Mouse (Mus musculus) heart, adult 10 weeks (tissue): ENCODE measurements around the gene Usp21. TPM values are rescaled to one million over a fixed set of nuclear protein-coding genes. Genes with fewer than 3 reads are reported as not detected.

Source experiments
- polyA plus RNA-seq: library from polyadenylated mRNA; stranded (reverse); fragments of 350-450 nt; fragmentation: Illumina TruSeq; extraction: RNeasy Lipid Tissue Mini Kit (QIAGEN cat#74804); gene quantifications from one replicate; pipeline ENCODE4 v1.2.3, GENCODE M21; 2014; ENCODE audit warnings: low read depth, low replicate concordance

Usp21 gene
- 27.0 TPM for polyA plus RNA-seq

DNA sequence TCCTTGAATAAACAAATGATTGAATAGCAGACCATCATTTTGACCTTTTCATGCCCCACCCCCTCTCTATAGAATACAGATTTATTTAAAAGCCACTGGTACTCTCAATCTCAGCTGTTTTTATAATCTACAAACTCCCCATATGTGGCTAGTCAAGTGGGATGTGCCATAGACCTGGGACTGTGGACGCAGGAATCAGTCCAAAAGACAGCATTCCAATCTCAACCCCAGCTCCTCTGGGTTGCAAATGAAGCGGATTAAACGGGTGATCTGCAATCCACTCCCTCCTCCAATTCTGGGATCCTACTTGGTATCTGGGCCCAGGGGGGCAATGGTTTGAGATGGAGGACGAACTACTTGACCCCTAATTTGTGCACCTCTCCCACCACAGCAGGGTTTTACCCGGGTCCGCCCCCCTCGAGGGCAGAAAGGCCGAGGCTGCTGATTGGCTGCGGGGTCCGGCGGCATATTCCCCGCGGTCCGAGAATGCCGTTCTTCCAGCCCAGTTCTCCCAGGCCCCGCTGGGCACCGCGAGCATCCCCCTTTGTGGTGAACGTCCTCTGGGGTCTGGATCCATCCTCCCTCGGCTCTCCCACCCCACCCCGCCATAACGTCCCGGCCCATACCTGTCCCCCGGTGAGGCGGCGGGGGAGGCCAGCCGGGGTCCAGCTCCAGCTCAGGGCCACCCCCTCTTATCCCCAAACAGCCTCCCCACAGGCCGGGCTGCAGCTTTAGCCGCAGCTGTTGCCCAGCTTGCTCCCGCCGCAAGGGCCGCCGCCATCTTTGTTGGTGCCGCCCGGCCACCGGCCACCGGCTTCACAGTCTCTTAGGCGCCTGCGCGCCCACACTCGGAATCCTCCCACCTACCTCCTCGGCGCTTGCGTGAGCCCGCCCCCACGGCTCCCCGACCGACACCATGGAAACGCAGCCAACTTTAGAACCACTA is at the start of gene Usp21:
TSS of gene Usp21 (minus strand) at position 856 of the 946 bp plus-strand sequence.

DNA sequence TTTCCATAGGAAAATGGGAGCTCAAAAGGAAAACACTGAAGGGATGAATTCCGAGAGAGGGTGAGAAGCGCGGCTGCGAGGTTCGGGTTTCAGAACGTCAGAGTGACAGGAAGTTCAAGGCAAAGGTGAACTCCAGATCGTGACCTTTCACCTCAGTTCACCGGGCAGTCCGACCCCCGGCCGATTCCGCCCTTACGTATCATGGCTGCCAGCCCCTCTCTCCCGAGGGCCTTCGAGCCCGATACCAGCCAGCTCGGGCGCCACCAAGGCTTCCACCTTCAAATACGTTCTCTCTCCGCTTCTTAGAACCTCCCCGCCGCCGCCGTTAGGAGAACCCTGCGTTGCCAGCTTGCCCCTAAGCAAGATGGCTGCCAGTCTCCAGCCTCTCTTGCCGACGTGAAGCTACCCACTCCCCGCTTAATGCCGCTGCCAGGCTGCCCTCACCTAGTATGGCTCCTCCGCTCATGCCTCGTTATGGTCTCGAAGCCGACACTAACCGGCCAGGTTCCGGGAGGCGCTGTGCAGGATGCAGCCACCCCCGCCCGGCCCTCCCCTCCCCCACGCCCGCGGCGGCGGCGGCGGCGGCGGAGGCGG is 41.1 kb upstream of the Usp21 start, which contains the start of gene Dedd:
TSS of gene Dedd (plus strand) at position 307 of the 594 bp plus-strand sequence.

DNA sequence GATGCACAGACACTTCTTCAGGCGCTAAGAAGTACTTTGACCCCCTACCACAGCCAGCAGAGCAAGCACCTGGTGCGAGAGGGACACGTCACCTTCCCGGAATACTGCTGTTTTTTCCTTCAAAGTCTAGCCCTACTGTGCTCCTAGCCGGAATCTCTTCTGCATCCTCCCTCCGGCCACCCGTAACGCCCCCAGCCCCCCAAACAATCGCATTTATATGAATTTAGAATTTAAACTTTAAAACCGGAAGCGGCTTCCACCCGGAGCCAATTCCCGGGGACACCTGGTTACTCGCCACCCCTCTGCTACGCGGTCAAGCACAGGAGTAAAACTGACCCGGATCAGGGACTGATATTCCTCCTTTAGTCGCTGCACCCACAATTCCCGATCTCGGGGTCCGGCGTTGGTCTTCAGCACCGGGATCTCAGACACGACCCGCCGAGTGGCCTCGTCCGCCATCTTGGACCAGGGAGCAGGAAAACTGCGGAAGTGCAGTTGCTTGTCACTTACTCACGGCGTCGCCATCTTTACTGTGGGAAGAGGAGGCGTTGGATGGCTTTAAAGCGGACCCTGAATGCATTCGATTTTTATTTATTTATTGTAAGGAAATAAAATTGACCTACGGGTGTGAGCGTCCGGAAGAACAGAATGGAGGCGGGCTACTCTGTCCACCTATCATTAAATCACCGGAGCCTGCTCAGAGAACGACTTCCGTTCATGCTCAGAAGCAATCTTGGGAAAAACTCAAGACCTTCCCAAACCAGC is 6.7 kb upstream of the Usp21 start, which contains the start of gene Ufc1:
TSS of gene Ufc1 (minus strand) at position 727 of the 765 bp plus-strand sequence.

DNA sequence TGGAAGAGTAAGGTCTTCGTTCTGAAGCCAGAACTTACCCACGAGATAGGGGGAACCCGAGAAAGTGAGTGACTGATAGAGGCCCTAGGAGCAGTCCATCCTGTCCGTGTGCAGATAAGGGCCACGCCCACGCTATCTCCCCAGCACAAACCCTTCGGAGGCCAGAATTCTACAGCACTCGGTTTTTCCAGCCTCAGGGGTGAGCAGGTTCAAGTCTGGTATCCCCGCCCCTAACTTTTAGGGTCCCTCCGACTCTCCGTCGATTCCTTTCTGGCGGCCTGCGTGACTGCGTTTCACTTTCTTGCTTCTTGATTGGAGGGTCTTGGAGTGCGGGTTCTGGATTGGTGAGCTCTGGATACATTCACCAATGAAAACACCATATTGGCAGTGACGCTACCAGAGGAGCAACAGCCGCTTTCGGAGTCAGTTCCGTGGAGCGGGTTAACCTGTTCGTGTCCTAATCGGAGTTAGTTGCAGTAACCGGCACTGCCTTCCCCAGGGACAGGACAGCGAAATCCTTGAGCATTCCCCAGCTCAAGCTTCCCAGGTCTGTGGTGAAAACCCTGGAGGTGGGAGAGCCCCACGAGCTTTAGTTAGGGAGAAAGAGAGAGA is 6.8 kb downstream of the Usp21 start, which contains the start of gene Ppox:
TSS of gene Ppox (minus strand) at position 271 of the 612 bp plus-strand sequence.

DNA sequence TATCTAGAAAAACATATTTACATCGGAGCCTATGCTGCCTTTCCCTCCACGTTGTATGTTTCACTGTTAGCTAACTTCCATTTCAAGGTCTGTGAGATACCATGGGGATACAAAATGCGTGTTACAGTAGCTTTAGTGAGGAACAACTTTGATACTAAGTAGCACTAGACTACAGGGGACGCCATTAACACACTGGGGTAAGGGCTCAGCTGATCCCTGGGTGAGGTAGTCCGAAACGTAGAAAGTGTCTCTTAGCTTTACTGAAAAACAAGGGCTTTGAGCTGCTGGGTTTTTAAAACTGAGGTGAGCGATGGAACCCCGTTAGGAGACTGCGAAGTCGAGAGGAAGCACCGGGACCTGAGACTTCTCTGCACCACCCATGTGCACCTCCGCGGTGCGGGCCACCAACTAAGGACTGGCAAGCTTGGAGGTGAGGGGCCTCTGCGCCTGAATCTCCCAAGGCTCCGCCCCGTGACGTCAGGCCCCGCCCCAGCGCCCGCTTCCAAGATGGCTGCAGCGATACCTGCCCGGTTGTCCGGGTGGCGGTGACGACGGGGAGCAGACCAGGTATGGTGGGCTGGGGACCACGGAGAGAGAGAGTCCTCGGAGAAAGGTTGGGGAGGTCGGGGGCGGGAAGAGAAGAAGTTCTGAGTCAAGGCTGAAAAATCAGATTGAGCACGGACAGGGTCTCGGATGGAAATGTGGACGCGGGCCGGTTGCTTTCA is 17.8 kb downstream of the Usp21 start, which contains the start of gene B4galt3:
TSS of gene B4galt3 (plus strand) at position 481 of the 725 bp plus-strand sequence.

DNA sequence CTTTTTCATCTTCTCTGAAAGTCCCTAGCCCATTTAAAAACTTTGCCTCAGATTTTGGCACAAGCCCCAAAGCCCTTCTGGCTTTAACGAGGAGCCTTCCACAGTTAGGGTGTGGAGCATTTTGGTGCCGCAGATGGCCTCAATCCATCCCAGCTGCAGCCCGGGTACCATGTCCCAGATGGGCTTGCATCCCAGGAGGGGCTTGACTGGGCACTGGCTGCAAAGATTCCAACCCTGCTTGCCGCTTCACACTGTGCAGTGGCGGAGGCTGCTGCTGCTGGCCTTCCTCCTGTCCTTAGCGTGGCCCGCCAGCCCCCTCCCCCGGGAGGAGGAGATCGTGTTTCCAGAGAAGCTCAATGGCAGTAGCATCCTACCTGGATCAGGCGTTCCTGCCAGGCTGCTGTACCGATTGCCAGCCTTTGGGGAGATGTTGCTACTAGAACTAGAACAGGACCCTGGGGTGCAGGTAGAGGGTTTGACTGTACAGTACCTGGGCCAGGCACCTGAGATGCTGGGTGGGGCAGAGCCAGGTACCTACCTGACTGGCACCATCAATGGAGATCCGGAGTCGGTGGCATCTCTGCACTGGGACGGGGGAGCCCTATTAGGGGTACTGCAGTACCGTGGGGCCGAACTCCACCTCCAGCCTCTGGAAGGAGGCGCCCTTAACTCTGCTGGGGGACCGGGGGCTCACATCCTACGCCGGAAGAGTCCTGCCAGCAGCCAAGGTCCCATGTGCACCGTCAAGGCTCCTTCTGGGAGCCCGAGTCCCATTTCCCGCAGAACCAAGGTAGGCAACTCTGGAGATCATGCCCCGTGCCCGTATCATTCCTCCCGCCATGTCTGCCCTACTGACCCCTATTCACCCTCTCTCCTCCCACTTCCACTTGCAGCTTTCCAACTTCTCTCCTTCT is 36.9 kb downstream of the Usp21 start, which contains the start of gene Ndufs2:
TSS of gene Ndufs2 (minus strand) at position 709 of the 914 bp plus-strand sequence.

DNA sequence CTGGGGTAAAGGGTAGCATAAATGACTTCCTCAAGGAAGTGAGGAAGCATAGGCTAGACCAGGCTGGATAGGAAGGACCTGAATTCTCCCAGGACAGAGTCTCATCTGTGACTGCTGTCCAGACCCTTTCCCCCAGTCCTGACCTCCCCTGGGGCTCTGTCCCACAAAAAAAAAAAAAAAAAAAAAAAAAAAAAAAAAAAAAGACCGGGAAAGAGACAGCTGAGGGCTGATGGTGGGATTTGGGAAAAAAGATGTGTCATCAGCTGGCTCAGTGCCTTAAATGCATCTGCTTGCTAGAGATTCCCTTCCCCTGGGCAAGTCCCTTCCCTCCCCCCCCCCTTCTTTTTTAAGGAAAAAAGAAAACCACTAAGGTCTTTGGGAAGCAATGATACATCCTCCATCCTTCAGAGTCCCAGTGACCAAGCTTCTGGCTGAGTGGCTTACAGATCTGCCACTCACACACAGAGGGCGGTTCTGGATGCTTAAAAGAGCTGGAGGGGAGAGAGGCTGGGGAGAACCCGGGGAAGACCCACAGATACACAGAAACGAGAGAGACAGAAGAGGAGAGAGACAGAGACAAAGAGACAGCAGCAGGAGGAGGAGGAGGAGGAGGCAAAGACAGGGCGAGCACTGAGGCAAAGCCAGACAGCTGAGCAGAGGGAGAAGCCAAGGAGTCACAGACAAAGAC is 37.7 kb downstream of the Usp21 start, which contains the start of gene Adamts4:
TSS of gene Adamts4 (plus strand) at position 509 of the 688 bp plus-strand sequence.

DNA sequence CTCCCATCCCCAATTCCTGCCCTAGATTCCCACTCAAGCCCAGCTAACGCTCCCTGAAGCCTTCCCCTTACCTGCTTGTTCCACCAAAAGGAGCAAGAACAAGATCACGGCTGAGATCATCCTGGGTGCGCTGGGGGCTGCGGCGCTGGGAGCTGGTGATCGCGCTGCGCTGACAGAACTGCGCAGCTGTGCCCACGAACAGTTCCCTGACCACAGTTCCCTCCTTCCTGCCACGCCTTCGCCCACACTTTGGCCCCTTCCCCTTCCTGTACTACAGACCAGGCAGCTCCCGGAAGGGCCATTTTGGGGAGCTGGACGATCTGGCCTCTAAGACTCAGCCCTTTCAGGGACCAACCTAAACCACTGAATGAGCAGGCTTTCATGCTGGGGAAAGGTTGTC is 53.7 kb downstream of the Usp21 start, which contains the start of gene Fcer1g:
TSS of gene Fcer1g (minus strand) at position 240 of the 400 bp plus-strand sequence.

Other genes starting within 250 kb of the Usp21 start
- 18.7 TPM for gene Fcgr3, start 223.1 kb downstream of the Usp21 start, polyA plus RNA-seq
- gene Cfap126, start 174.1 kb downstream of the Usp21 start, polyA plus RNA-seq: 1.6 TPM
- gene Sdhc, start 137.4 kb downstream of the Usp21 start, polyA plus RNA-seq: 513 TPM
- gene Mpz, start 137.3 kb downstream of the Usp21 start, polyA plus RNA-seq: 1.1 TPM
- 383 TPM for gene Pcp4l1, start 91.7 kb downstream of the Usp21 start, polyA plus RNA-seq
- 0.16 TPM for gene Nr1i3, start 74.0 kb downstream of the Usp21 start, polyA plus RNA-seq
- gene Tomm40l, start 65.5 kb downstream of the Usp21 start, polyA plus RNA-seq: 90.3 TPM
- gene Apoa2, start 62.9 kb downstream of the Usp21 start, polyA plus RNA-seq: 18.8 TPM
- gene Fcer1g, start 53.6 kb downstream of the Usp21 start, polyA plus RNA-seq: 22.5 TPM
- gene Adamts4, start 37.6 kb downstream of the Usp21 start, polyA plus RNA-seq: 0.86 TPM
- 1,308 TPM for gene Ndufs2, start 36.6 kb downstream of the Usp21 start, polyA plus RNA-seq
- 19.0 TPM for gene B4galt3, start 17.7 kb downstream of the Usp21 start, polyA plus RNA-seq
- 28.1 TPM for gene Ppox, start 6.8 kb downstream of the Usp21 start, polyA plus RNA-seq
- 94.8 TPM for gene Ufc1, start 7.0 kb upstream of the Usp21 start, polyA plus RNA-seq
- 29.9 TPM for gene Dedd, start 41.2 kb upstream of the Usp21 start, polyA plus RNA-seq
- 45.2 TPM for gene Nit1, start 57.7 kb upstream of the Usp21 start, polyA plus RNA-seq
- 90.2 TPM for gene Pfdn2, start 57.7 kb upstream of the Usp21 start, polyA plus RNA-seq
- not detected for gene Klhdc9, start 72.8 kb upstream of the Usp21 start, polyA plus RNA-seq
- 0.47 TPM for gene Nectin4, start 82.1 kb upstream of the Usp21 start, polyA plus RNA-seq
- gene Arhgap30, start 101.0 kb upstream of the Usp21 start, polyA plus RNA-seq: 3.0 TPM
- gene Usf1, start 123.3 kb upstream of the Usp21 start, polyA plus RNA-seq: 34.5 TPM
- gene Tstd1, start 130.9 kb upstream of the Usp21 start, polyA plus RNA-seq: 3.4 TPM
- gene F11r, start 149.5 kb upstream of the Usp21 start, polyA plus RNA-seq: 41.0 TPM
- gene Alyref2, start 215.5 kb upstream of the Usp21 start, polyA plus RNA-seq: 3.7 TPM
- not detected for gene Itln1, start 247.3 kb upstream of the Usp21 start, polyA plus RNA-seq